Mouse (Mus musculus): ENCODE data around the gene Irs2.

DNA sequence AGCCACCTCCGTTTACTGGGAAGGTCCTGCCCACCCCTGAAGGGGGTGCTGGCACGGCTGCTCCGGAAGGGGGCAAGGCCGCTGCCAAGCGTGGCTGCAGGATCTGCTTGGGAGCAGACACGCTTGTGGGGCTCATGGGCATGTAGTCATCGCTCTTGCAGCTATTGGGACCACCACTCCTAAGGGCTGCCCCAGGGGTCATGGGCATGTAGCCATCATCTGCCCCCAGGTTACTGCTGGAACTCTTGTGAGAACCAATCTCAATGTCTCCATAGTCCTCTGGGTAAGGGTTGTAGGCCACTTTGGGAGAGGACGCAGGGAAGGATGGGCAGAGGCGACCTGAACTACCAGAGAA is 2.0 kb downstream of the Irs2 start:
- TF ChIP-seq CTCF (IDR thresholded peaks at IDR 0.05; ENCODE audit: extremely low read depth, insufficient read length, insufficient replicate concordance, low read depth, low read length) = no peak
- no peak for TF ChIP-seq POLR2A (IDR thresholded peaks at IDR 0.05; ENCODE audit: low read depth, low read length)

Data from small intestine, adult 2 months (tissue).